ENCODE assay signal across 37 mouse cellular contexts in the genomic region with DNA sequence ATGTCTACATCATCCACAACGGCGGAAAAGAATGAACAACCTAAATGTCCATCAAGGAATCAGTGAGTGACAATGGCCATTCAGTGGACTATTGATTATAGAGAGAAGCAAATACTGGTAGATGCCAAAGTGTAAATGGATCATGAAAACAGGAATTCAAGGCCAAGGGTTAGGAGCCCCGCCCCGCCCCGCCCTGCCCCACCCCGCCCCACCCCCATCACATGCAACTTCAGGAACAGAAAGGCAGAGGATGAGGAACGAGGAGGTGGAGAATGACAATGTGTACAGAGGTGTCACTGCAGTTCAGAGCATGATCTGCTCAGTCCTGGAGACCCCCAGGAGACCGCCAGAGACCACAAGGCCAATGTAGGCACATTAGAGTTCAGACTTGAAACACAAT. TPM values are rescaled to one million over a fixed set of nuclear protein-coding genes. Genes with fewer than 3 reads are reported as not detected.
DNase-seq lines count a peak whose midpoint lies in the region; ATAC-seq and TF ChIP-seq lines count a peak whose summit lies in the region.
"Had no signal": no experiment of that assay in that cellular context is flagged by ENCODE, and none has a peak within 500 bp of the region (broad histone marks: within the 10 kb centered on the region; RNA-seq: fewer than 3 reads in every experiment).

No protein-coding gene starts in this region.

- no peak overlapping the region for H3K9ac ChIP-seq in heart, embryonic 11.5 days (ENCODE audit: low read depth, low read length)
- no peak overlapping the region for H3K9ac ChIP-seq in liver, adult 2 months (ENCODE audit: low read depth, low read length)
- H3K9ac ChIP-seq in liver, embryonic 15.5 days = no peak overlapping the region
- H3K9ac ChIP-seq: embryonic facial prominence, embryonic 15.5 days; hindbrain, embryonic 15.5 days; kidney, embryonic 15.5 days; limb, embryonic 13.5 days; lung, embryonic 14.5 days had no signal

- no peak for TF ChIP-seq POLR2A in liver, adult 2 months (IDR thresholded peaks at IDR 0.05; ENCODE audit: extremely low read depth, insufficient read depth, low read length)

- no peak for ATAC-seq in heart, embryonic 11.5 days (replicated peaks; ENCODE audit: insufficient number of reproducible peaks, low FRiP score, low TSS enrichment)
- no peak for ATAC-seq in G1E (ENCODE audit: extremely low read depth, insufficient number of reproducible peaks, low FRiP score, poor library complexity, severe bottlenecking)
- no peak; the same call in 1 of the 2 replicates for ATAC-seq in liver, embryonic 15.5 days (ENCODE audit: insufficient read depth)
- ATAC-seq: forebrain, embryonic 14.5 days; inflammation-experienced regulatory T-cells, adult 6 months; midbrain, embryonic 16.5 days; Patski had no signal

- no peak overlapping the region for H3K4me3 ChIP-seq in heart, embryonic 11.5 days (ENCODE audit: low read depth, low read length)
- H3K4me3 ChIP-seq in G1E (ENCODE audit: low read depth, low read length) = no peak overlapping the region; the same call in 1 of the 2 replicates
- H3K4me3 ChIP-seq in liver, adult 2 months (ENCODE audit: insufficient read depth, low read depth, low read length) = no peak overlapping the region
- no peak overlapping the region for H3K4me3 ChIP-seq in liver, embryonic 15.5 days (replicated peaks)
- H3K4me3 ChIP-seq: embryonic facial prominence, embryonic 10.5 days; embryonic facial prominence, embryonic 15.5 days; hindbrain, embryonic 15.5 days; kidney, embryonic 15.5 days; limb, embryonic 13.5 days had no signal

- 55% methylated on average over 8 of the region's 8 CpGs for WGBS in heart, embryonic 11.5 days (ENCODE audit: insufficient replicate concordance)
- whole genome bisulfite sequencing in liver, adult 2 months = 60% methylated on average over 8 of the region's 8 CpGs
- WGBS in liver, embryonic 15.5 days (ENCODE audit: insufficient replicate concordance) = 24% methylated on average over 8 of the region's 8 CpGs

- H3K4me2 ChIP-seq in heart, embryonic 11.5 days = peak overlapping the region; percentile 42
- peak overlapping the region; percentile 48 for H3K4me2 ChIP-seq in liver, embryonic 15.5 days
- H3K4me2 ChIP-seq: embryonic facial prominence, embryonic 15.5 days; hindbrain, embryonic 15.5 days; kidney, embryonic 15.5 days; limb, embryonic 13.5 days; lung, embryonic 14.5 days; midbrain, embryonic 11.5 days had no signal

- DNase-seq in heart, adult 9 months (ENCODE audit: low spot score in 2 of 2) = no peak
- DNase-seq in G1E (ENCODE audit: low spot score) = peak; percentile 35
- no peak for DNase-seq in liver, adult 2 months (ENCODE audit: extremely low read depth, low read depth, low spot score)
- DNase-seq in spleen, postnatal 36 days (ENCODE audit: low spot score in 2 of 2) = no peak
- DNase-seq in gastrocnemius, postnatal 36 days = no peak
- no peak for DNase-seq in left cerebral cortex, adult 9 months (ENCODE audit: low spot score in 2 of 2)
- DNase-seq: adrenal gland, postnatal 14 days; cerebellum, adult 11-12 months; cerebellum, postnatal 10 days; gastrocnemius, postnatal 14 days; heart, adult 11 months; kidney, adult 18-20 months; kidney, postnatal 25 days; lung, embryonic 14.5 days; lung, postnatal 14 days; right cerebral cortex, adult 18-20 months; spleen, adult 18-20 months; thymus, adult 2 months; thymus, postnatal 4 days had no signal

- peaks cover 27% of the 10 kb centered on the region for H3K4me1 ChIP-seq in heart, embryonic 11.5 days (ENCODE audit: control insufficient read depth, insufficient read depth, low read length)
- H3K4me1 ChIP-seq in G1E (ENCODE audit: insufficient read depth, low read depth, low read length) = peaks cover 46% of the 10 kb centered on the region
- no peaks in the 10 kb centered on the region; the same call in 1 of the 2 replicates for H3K4me1 ChIP-seq in liver, adult 2 months (ENCODE audit: control insufficient read depth, insufficient read depth, low read length)
- peaks cover 47% of the 10 kb centered on the region for H3K4me1 ChIP-seq in liver, embryonic 15.5 days (replicated peaks)

- intact Hi-C loops in gastrocnemius, postnatal 36 days (cut with DNase I) = no loop called here

- no peaks in the 10 kb centered on the region for H3K9me3 ChIP-seq in heart, embryonic 11.5 days (replicated peaks; ENCODE audit: control insufficient read depth, low read length)
- no peaks in the 10 kb centered on the region for H3K9me3 ChIP-seq in G1E (replicated peaks)
- no peaks in the 10 kb centered on the region for H3K9me3 ChIP-seq in liver, embryonic 15.5 days (replicated peaks)
- H3K9me3 ChIP-seq: embryonic facial prominence, embryonic 10.5 days; embryonic facial prominence, embryonic 15.5 days; hindbrain, embryonic 15.5 days; kidney, embryonic 15.5 days; limb, embryonic 13.5 days had no signal

- no peaks in the 10 kb centered on the region for H3K79me2 ChIP-seq in liver, adult 2 months (ENCODE audit: control insufficient read depth, insufficient read depth, low read length)

- H3K36me3 ChIP-seq in heart, embryonic 11.5 days (ENCODE audit: control insufficient read depth, insufficient read depth, low read length) = no peaks in the 10 kb centered on the region
- no peaks in the 10 kb centered on the region for H3K36me3 ChIP-seq in G1E (replicated peaks)
- no peaks in the 10 kb centered on the region for H3K36me3 ChIP-seq in liver, adult 2 months (ENCODE audit: control insufficient read depth, insufficient read depth, low read length)
- H3K36me3 ChIP-seq in liver, embryonic 15.5 days (replicated peaks) = no peaks in the 10 kb centered on the region
- H3K36me3 ChIP-seq: embryonic facial prominence, embryonic 10.5 days; embryonic facial prominence, embryonic 15.5 days; hindbrain, embryonic 15.5 days; kidney, embryonic 15.5 days; limb, embryonic 13.5 days had no signal

- H3K27me3 ChIP-seq in heart, embryonic 11.5 days (ENCODE audit: control insufficient read depth, insufficient read depth, low read length) = no peaks in the 10 kb centered on the region
- peaks cover 14% of the 10 kb centered on the region; the same call in 1 of the 2 replicates for H3K27me3 ChIP-seq in G1E (ENCODE audit: insufficient read depth, low read length)
- H3K27me3 ChIP-seq in liver, adult 2 months (ENCODE audit: control insufficient read depth, insufficient read depth, low read length) = no peaks in the 10 kb centered on the region
- peaks cover 40% of the 10 kb centered on the region for H3K27me3 ChIP-seq in liver, embryonic 15.5 days
- H3K27me3 ChIP-seq: embryonic facial prominence, embryonic 15.5 days; hindbrain, embryonic 15.5 days; kidney, embryonic 15.5 days; Patski had no signal

- TF ChIP-seq CTCF in G1E (IDR thresholded peaks at IDR 0.05; ENCODE audit: low read depth, low read length) = no peak
- TF ChIP-seq CTCF in liver, adult 2 months (IDR thresholded peaks at IDR 0.05; ENCODE audit: low read depth, low read length) = no peak

- peak overlapping the region; percentile 50; the same call in 1 of the 2 replicates for H3K27ac ChIP-seq in heart, embryonic 11.5 days (ENCODE audit: low read depth, low read length)
- peak overlapping the region; percentile 42 for H3K27ac ChIP-seq in liver, adult 2 months (replicated peaks; ENCODE audit: insufficient read depth, low read depth, low read length)
- no peak overlapping the region for H3K27ac ChIP-seq in liver, embryonic 15.5 days (replicated peaks)
- H3K27ac ChIP-seq: embryonic facial prominence, embryonic 10.5 days; embryonic facial prominence, embryonic 15.5 days; hindbrain, embryonic 15.5 days; kidney, embryonic 15.5 days; limb, embryonic 13.5 days had no signal

RNA-seq across cellular contexts. Expression of a gene that starts 23.5 kb away (rescaled TPM):
- polyA plus RNA-seq in heart, embryonic 11.5 days (2014; fragmentation: Nextera tagmentation; extraction: Ambion mirVana) = 724 and 789 TPM in 2 replicates
- 314 and 349 TPM in 2 replicates for total RNA-seq in G1E (2014; fragmentation: Nextera tagmentation)
- total RNA-seq in G1E (2017) = 691 and 701 TPM in 2 replicates
- 40.0 and 50.7 TPM in 2 replicates for polyA plus RNA-seq in G1E (2012)
- total RNA-seq in liver, adult 2 months (2014; rRNA removed) = 181 and 257 TPM in 2 replicates
- 19.7 and 20.9 TPM in 2 replicates for polyA plus RNA-seq in liver, adult 2 months (2012; rRNA removed)
- polyA plus RNA-seq in liver, embryonic 15.5 days (2015; fragmentation: Nextera tagmentation; extraction: Ambion mirVana) = 306 and 329 TPM in 2 replicates
- total RNA-seq in gastrocnemius, postnatal 36 days (2021) = 100 to 1,000 TPM; 131 to 155 TPM

RNA-seq across cellular contexts. Expression of a gene that starts 42.7 kb away (rescaled TPM):
- polyA plus RNA-seq in heart, embryonic 11.5 days (2014; fragmentation: Nextera tagmentation; extraction: Ambion mirVana) = not detected in 2 replicates
- not detected in 2 replicates for total RNA-seq in G1E (2014; fragmentation: Nextera tagmentation)
- 0.33 and 0.52 TPM in 2 replicates for total RNA-seq in G1E (2017)
- not detected in 2 replicates for polyA plus RNA-seq in G1E (2012)
- total RNA-seq in liver, adult 2 months (2014; rRNA removed) = not detected in 2 replicates
- not detected in 2 replicates for polyA plus RNA-seq in liver, adult 2 months (2012; rRNA removed)
- polyA plus RNA-seq in liver, embryonic 15.5 days (2015; fragmentation: Nextera tagmentation; extraction: Ambion mirVana) = not detected in 2 replicates
- not detected for total RNA-seq in gastrocnemius, postnatal 36 days (2021)
- total RNA-seq: adrenal gland, postnatal 14 days; gastrocnemius, postnatal 14 days; layer of hippocampus, adult 18-20 months; layer of hippocampus, postnatal 10 days; left cerebral cortex, adult 18-20 months; neutrophil, adult 5-6 weeks had no signal
- polyA plus RNA-seq: embryonic facial prominence, embryonic 10.5 days; embryonic facial prominence, embryonic 15.5 days; forebrain, embryonic 14.5 days; heart, postnatal 0 days; hindbrain, embryonic 15.5 days; kidney, embryonic 15.5 days; limb, embryonic 13.5 days; lung, embryonic 14.5 days; midbrain, embryonic 11.5 days; midbrain, embryonic 16.5 days; neural tube, embryonic 11.5 days; Patski had no signal
